Mouse (Mus musculus): ENCODE results near the gene Fasl. TPM values are rescaled to one million over a fixed set of nuclear protein-coding genes. Genes with fewer than 3 reads are reported as not detected.

Gene Fasl
- polyA plus RNA-seq, 1 experiment from 2014 or later = not detected

GRCm38 (mm10) chr1:161735465-161736046 is 52.7 kb downstream of the Fasl start:
- DNase-seq (ENCODE audit: low spot score) = peak; percentile 27
- Histone ChIP-seq H3K27me3 (ENCODE audit: control insufficient read depth, insufficient read depth, low read length) (no peaks in the 10 kb centered on the region), H3K4me1 (replicated peaks; ENCODE audit: control insufficient read depth, insufficient read depth, low read length) (no peaks in the 10 kb centered on the region), H3K4me2 (replicated peaks; ENCODE audit: low read depth, low read length) (no peak overlapping the region), H3K9me3 (ENCODE audit: control insufficient read depth, low read length) (no peaks in the 10 kb centered on the region), H3K27ac (ENCODE audit: low read depth, low read length) (no peak overlapping the region), H3K9ac (ENCODE audit: low read depth, low read length) (no peak overlapping the region), H3K4me3 (ENCODE audit: low read depth, low read length) (no peak overlapping the region), H3K36me3 (ENCODE audit: control insufficient read depth, insufficient read depth, low read length) (no peaks in the 10 kb centered on the region)
- WGBS = 67% methylated on average over 11 of the region's 11 CpGs
- ATAC-seq (ENCODE audit: low FRiP score) = no peak

DNA sequence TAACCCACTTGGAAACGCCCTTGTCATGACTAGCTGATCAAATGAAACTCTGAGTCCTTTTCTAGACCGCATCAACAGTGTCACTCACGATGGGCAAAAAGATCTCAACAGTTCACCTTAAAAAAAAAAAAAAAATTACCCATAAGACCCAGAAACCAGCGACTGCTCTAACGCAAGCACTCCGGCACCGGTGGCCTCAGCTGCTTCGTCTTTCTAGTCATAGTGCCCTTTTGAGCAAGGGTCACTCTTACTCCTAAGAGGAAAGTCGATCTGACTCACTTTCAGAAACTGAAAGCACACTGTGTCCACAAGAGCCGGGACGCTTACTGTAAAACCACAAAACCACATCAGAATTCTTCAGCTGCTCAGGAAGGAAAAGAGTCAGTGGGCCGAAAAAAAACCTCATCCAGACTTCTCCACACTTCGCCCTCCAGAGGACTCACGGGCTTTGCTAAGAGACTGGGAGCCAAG is 53.5 kb downstream of the Fasl start:
- no peak for ATAC-seq (ENCODE audit: low FRiP score)
- Histone ChIP-seq H3K4me2 (replicated peaks; ENCODE audit: low read depth, low read length) (no peak overlapping the region), H3K4me3 (ENCODE audit: low read depth, low read length) (no peak overlapping the region), H3K27ac (ENCODE audit: low read depth, low read length) (no peak overlapping the region), H3K27me3 (ENCODE audit: control insufficient read depth, insufficient read depth, low read length) (no peaks in the 10 kb centered on the region), H3K9me3 (ENCODE audit: control insufficient read depth, low read length) (no peaks in the 10 kb centered on the region), H3K36me3 (ENCODE audit: control insufficient read depth, insufficient read depth, low read length) (no peaks in the 10 kb centered on the region), H3K4me1 (replicated peaks; ENCODE audit: control insufficient read depth, insufficient read depth, low read length) (no peaks in the 10 kb centered on the region), H3K9ac (ENCODE audit: low read depth, low read length) (no peak overlapping the region)
- no peak for DNase-seq (ENCODE audit: low spot score)
- 89% methylated on average over 14 of the region's 14 CpGs for WGBS

DNA sequence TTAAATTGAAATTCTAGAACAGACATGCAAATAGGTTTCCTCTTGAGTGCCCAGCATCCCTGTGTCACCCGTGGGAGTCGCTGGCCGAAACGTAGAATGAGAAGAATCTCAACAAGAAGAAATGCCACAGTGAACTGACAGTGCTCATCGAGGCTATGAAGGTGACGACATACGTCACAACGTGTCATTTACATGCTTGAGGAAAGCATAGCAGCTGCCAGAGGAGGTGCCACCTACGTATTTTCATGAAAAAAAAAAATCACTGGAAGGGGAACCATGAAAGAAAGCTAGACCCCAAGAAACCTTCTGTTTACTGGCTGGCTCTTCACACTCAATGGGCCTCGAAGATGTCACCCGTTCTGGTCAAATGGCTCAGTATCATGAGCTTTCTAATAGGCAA is 54.0 kb downstream of the Fasl start:
- no peaks in the 10 kb centered on the region for H3K36me3 ChIP-seq (ENCODE audit: control insufficient read depth, insufficient read depth, low read length)
- ATAC-seq (ENCODE audit: low FRiP score) = no peak
- H3K9ac ChIP-seq (ENCODE audit: low read depth, low read length) = no peak overlapping the region
- no peak for DNase-seq (ENCODE audit: low spot score)
- WGBS = 90% methylated on average over 11 of the region's 11 CpGs
- no peaks in the 10 kb centered on the region for H3K4me1 ChIP-seq (replicated peaks; ENCODE audit: control insufficient read depth, insufficient read depth, low read length)
- no peaks in the 10 kb centered on the region for H3K9me3 ChIP-seq (ENCODE audit: control insufficient read depth, low read length)
- no peak overlapping the region for H3K27ac ChIP-seq (ENCODE audit: low read depth, low read length)
- H3K4me2 ChIP-seq (replicated peaks; ENCODE audit: low read depth, low read length) = no peak overlapping the region
- H3K4me3 ChIP-seq (ENCODE audit: low read depth, low read length) = no peak overlapping the region
- H3K27me3 ChIP-seq (ENCODE audit: control insufficient read depth, insufficient read depth, low read length) = no peaks in the 10 kb centered on the region

Other genes with a start within 250 kb of the Fasl start
- 33.0 and 40.4 TPM in 2 replicates for gene Suco, start 88.2 kb upstream of the Fasl start, polyA plus RNA-seq (2014; fragmentation: Nextera tagmentation; extraction: Ambion mirVana)
- gene Pigc, start 180.7 kb upstream of the Fasl start, polyA plus RNA-seq (2014; fragmentation: Nextera tagmentation; extraction: Ambion mirVana) = 33.3 and 38.6 TPM in 2 replicates
- not detected in 2 replicates for gene 4930558K02Rik, start 191.1 kb upstream of the Fasl start, polyA plus RNA-seq (2014; fragmentation: Nextera tagmentation; extraction: Ambion mirVana)

Data from hindbrain, embryonic 11.5 days (tissue).